Mouse (Mus musculus) testis, adult 2 months (tissue): ENCODE data around the gene Laptm4a.
A peak's percentile ranks its signal among the peaks of the same experiment; 100 is the strongest.

Experiments used
- CTCF ChIP-seq: fragments of 200-500 bp; IDR thresholded peaks from 2 replicates; pipeline ENCODE4 v1.5.1; 2012; ENCODE audit warnings: low read depth, mild to moderate bottlenecking, inconsistent platforms, low read length, moderate library complexity; ENCODE audit not compliant: control insufficient read depth, insufficient read depth, insufficient replicate concordance
- POLR2A ChIP-seq: fragments of 200-500 bp; IDR thresholded peaks from 2 replicates; pipeline ENCODE4 v1.6.1; 2012; ENCODE audit warnings: low read depth, mild to moderate bottlenecking, inconsistent platforms, low read length, moderate library complexity; ENCODE audit not compliant: control insufficient read depth

DNA sequence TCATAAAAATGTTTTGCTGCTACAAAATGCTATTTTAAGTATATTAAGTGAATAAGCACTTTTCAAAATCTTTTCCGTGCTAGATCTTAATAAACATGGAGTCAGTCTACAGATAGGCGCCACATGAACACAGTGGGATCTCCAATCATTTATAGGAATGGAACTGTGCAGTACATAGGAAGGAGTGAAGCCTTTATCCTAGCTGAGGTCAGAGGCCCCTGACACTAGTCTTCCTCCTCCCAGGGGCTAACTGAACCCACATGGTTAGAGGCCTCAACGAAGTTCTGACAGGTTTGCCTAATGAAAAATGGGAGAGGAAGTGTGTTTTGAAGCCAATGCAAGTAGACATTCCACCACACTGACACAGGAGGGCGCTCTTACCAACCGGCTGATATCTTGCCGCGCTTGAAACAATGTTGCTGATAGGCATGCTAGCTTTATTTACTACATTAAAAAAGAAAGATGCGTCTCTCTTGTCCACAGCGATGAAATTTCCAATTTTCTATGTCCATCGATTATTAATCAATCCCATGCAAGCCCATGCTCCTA lies 32.3 kb upstream of the Laptm4a start:
- TF ChIP-seq POLR2A (no peak), CTCF (peak; percentile 66; the same call in 1 of the 2 replicates)
